Mouse (Mus musculus) C2C12 (cell line): ENCODE results near the gene Enoph1.

Experiments
- CEBPB ChIP-seq: IDR thresholded peaks from one replicate; pipeline ENCODE4 v1.6.1; 2011; ENCODE audit warnings: low read depth, mild to moderate bottlenecking, control low read depth, moderate library complexity
- CTCF ChIP-seq: IDR thresholded peaks from one replicate; pipeline ENCODE4 v1.5.1; 2011; ENCODE audit not compliant: control insufficient read depth, insufficient read depth, insufficient read length
- MAX ChIP-seq: IDR thresholded peaks from one replicate; pipeline ENCODE4 v1.6.1; 2011; ENCODE audit warnings: mild to moderate bottlenecking, control low read depth
- MYOD1 ChIP-seq: IDR thresholded peaks from one replicate; pipeline ENCODE4 v1.6.1; 2011; ENCODE audit warnings: low read depth; ENCODE audit not compliant: control insufficient read depth, insufficient read length
- USF1 ChIP-seq: IDR thresholded peaks from one replicate; pipeline ENCODE4 v1.6.1; 2011; ENCODE audit warnings: low read depth, mild to moderate bottlenecking, control low read depth, moderate library complexity

DNA sequence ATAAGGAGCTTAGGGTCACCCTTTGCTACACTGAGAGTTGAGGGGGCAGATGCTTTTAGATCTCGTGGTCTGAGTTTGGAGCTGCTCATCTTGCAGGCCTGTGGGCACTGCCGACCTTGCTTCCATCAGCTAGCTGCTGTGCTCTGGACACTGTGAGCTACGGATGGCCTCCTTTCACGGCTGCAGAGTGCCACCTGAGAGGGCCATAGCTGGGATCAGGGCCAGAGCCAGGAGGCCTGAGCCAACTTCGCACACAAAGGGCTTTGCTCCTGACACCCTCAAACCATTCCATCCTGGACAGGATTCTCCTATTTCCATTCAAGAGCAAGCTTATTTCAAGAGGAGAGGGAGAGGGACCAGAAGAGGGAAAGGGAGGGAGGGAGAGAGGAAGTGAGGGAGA lies 15.4 kb upstream of the Enoph1 start:
- TF ChIP-seq CTCF (no peak), USF1 (no peak), CEBPB (no peak), MYOD1 (no peak), MAX (no peak)
